Mouse (Mus musculus): ENCODE measurements at regions not wholly inside any gene's neighbourhood (a gene's known extent, or its start where the extent isn't known, plus 50 kb on each side); places are given as distances from the start of the nearest gene placed in this dataset.
A peak's percentile ranks its signal among the peaks of the same experiment; 100 is the strongest.

DNA sequence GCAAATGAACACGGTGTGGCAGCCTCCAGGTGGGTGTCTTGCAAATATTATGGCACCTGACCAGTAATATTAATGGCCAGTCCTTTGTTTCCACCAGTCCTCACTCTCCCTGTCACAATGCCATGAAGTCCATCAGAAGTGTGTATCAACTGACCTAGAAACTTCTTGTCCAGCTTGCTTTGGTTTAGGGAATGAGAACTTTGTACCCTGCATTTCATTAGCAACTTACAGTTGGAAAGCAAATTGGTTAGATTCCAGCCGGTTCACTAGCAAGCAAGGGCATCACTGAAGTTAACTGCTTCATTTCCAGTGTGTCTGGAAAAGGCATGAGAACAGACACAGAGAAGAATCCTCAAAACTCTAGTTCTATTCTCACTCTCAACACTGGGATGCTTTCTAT lies 178.1 kb upstream of the Lyplal1 start:
- Histone ChIP-seq H3K36me3 (replicated peaks) (no peaks in the 10 kb centered on the region), H3K4me1 (no peaks in the 10 kb centered on the region; the same call in 1 of the 2 replicates), H3K4me3 (no peak overlapping the region), H3K9me3 (no peaks in the 10 kb centered on the region), H3K27me3 (replicated peaks; ENCODE audit: low read depth, poor library complexity, severe bottlenecking) (no peaks in the 10 kb centered on the region), H3K27ac (replicated peaks) (no peak overlapping the region)
- DNase-seq (ENCODE audit: low spot score), result no peak
- WGBS, result 66% methylated on average over 2 of the region's 2 CpGs

- Histone ChIP-seq H3K4me3 (no peak overlapping the region), H3K9me3 (no peaks in the 10 kb centered on the region), H3K27ac (replicated peaks) (no peak overlapping the region), H3K27me3 (replicated peaks; ENCODE audit: low read depth, poor library complexity, severe bottlenecking) (no peaks in the 10 kb centered on the region), H3K36me3 (replicated peaks) (no peaks in the 10 kb centered on the region), H3K4me1 (no peaks in the 10 kb centered on the region; the same call in 1 of the 2 replicates)
- 88% methylated on average over 2 of the region's 2 CpGs for WGBS
- DNase-seq (ENCODE audit: low spot score), result no peak
These were observed 177.5 kb upstream of the Lyplal1 start for GRCm38 (mm10) chr1:186294635-186295034.

- no peak overlapping the region for H3K4me3 ChIP-seq
- H3K27ac ChIP-seq (replicated peaks), result no peak overlapping the region
- no peaks in the 10 kb centered on the region for H3K36me3 ChIP-seq (replicated peaks)
- no peaks in the 10 kb centered on the region for H3K9me3 ChIP-seq
- DNase-seq (ENCODE audit: low spot score), result no peak
- no peaks in the 10 kb centered on the region; the same call in 1 of the 2 replicates for H3K4me1 ChIP-seq
- 89% methylated on average over 2 of the region's 2 CpGs for WGBS
- H3K27me3 ChIP-seq (replicated peaks; ENCODE audit: low read depth, poor library complexity, severe bottlenecking), result no peaks in the 10 kb centered on the region
These were observed 172.0 kb upstream of the Lyplal1 start for GRCm38 (mm10) chr1:186289117-186289516.

DNA sequence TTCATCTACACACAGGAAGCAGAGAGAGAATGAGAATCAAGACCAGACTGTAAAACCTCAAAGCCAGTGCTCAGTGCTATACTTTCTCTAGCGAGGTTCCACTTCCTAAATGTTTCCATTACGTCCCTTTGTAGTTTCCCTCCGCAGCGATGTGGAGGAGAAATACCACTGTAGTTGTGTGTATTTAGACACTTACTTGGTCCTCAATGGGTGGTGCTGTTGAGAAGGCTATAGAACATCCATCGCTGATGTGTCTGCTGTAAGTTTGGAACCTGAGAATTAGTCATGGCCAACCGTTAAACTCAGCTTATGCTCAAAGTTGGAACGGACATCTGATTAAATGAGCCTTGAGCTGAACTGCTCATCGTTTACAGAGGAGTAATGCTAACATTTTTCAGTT lies 170.7 kb upstream of the Lyplal1 start:
- no peak for DNase-seq (ENCODE audit: low spot score)
- Histone ChIP-seq H3K27ac (replicated peaks) (no peak overlapping the region), H3K4me1 (no peaks in the 10 kb centered on the region; the same call in 1 of the 2 replicates), H3K9me3 (no peaks in the 10 kb centered on the region), H3K27me3 (replicated peaks; ENCODE audit: low read depth, poor library complexity, severe bottlenecking) (no peaks in the 10 kb centered on the region), H3K36me3 (replicated peaks) (no peaks in the 10 kb centered on the region), H3K4me3 (no peak overlapping the region)
- WGBS, result 89% methylated on average over 8 of the region's 8 CpGs

- no peak for DNase-seq (ENCODE audit: low spot score)
- WGBS, result 53% methylated on average over 4 of the region's 4 CpGs
- no peaks in the 10 kb centered on the region for H3K27me3 ChIP-seq (replicated peaks; ENCODE audit: low read depth, poor library complexity, severe bottlenecking)
These were observed 169.3 kb upstream of the Lyplal1 start for GRCm38 (mm10) chr1:186286401-186286800.

GRCm38 (mm10) chr1:186277981-186278634 lies 161.0 kb upstream of the Lyplal1 start:
- no peaks in the 10 kb centered on the region for H3K36me3 ChIP-seq (replicated peaks)
- 81% methylated on average over 11 of the region's 11 CpGs for WGBS
- peaks cover 3% of the 10 kb centered on the region; the same call in 1 of the 2 replicates for H3K4me1 ChIP-seq
- H3K27me3 ChIP-seq (replicated peaks; ENCODE audit: low read depth, poor library complexity, severe bottlenecking), result no peaks in the 10 kb centered on the region
- H3K27ac ChIP-seq (replicated peaks), result no peak overlapping the region
- no peak overlapping the region for H3K4me3 ChIP-seq
- no peaks in the 10 kb centered on the region for H3K9me3 ChIP-seq
- no peak for DNase-seq (ENCODE audit: low spot score)

More at GRCm38 (mm10) chr1:186286401-186286800, 169.3 kb upstream of the Lyplal1 start:
- Histone ChIP-seq H3K4me3 (no peak overlapping the region), H3K9me3 (no peaks in the 10 kb centered on the region), H3K4me1 (no peaks in the 10 kb centered on the region; the same call in 1 of the 2 replicates), H3K27ac (replicated peaks) (no peak overlapping the region), H3K36me3 (replicated peaks) (no peaks in the 10 kb centered on the region)

DNA sequence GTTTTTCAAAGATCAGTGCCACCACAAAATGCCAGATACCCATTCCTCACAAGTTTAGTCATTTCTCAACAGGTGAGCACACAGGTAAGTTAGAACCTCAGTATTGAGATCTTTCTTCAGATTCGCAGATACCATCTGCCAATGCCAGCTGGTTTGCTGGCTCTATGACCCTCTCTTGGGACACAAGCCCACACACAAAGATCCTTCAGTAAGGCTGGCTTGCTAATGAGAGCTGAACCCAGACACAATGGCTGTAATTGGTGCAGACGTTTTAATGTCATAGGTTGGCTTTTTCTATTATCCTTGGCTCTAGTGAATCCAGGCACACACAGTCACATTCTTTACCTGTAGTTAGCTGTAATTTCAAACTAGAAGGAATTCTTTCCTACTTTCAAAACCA lies 154.3 kb upstream of the Lyplal1 start:
- Histone ChIP-seq H3K4me1 (peaks cover 16% of the 10 kb centered on the region), H3K27ac (replicated peaks) (no peak overlapping the region), H3K4me3 (no peak overlapping the region), H3K9me3 (0 out of 2 replicates have a peak, but pooled peaks cover 2% of the 10 kb centered on the region), H3K27me3 (replicated peaks; ENCODE audit: low read depth, poor library complexity, severe bottlenecking) (no peaks in the 10 kb centered on the region), H3K36me3 (replicated peaks) (no peaks in the 10 kb centered on the region)
- DNase-seq (ENCODE audit: low spot score), result no peak
- 60% methylated on average over 2 of the region's 2 CpGs for WGBS

DNA sequence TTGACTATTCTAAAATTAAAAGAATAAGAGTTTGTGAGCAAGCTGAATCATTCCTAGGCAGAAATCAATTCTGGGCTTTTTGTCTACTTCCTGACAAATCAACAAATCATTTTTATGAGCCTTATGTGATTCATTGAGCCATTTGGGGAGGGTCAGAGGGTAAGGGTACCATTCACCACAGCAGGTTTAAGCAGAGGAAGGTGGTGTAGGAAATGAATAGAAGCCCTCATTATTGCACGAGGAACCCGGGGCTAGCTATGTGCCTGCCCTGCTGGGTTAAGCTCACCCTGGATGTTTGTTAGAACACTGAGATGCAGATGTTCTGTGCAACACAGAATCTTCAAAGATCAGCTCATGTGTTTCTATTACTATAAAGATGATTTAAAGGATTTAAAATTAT lies 150.2 kb upstream of the Lyplal1 start:
- WGBS, result 70% methylated on average over 2 of the region's 2 CpGs
- Histone ChIP-seq H3K4me1 (peaks cover 18% of the 10 kb centered on the region), H3K27me3 (replicated peaks; ENCODE audit: low read depth, poor library complexity, severe bottlenecking) (no peaks in the 10 kb centered on the region), H3K4me3 (no peak overlapping the region), H3K9me3 (0 out of 2 replicates have a peak, but pooled peaks cover 4% of the 10 kb centered on the region), H3K36me3 (replicated peaks) (no peaks in the 10 kb centered on the region), H3K27ac (replicated peaks) (no peak overlapping the region)
- no peak for DNase-seq (ENCODE audit: low spot score)

GRCm38 (mm10) chr1:186264639-186265038 lies 147.5 kb upstream of the Lyplal1 start:
- H3K27me3 ChIP-seq (replicated peaks; ENCODE audit: low read depth, poor library complexity, severe bottlenecking), result no peaks in the 10 kb centered on the region
- peaks cover 23% of the 10 kb centered on the region for H3K4me1 ChIP-seq
- no peak for DNase-seq (ENCODE audit: low spot score)
- H3K27ac ChIP-seq (replicated peaks), result no peak overlapping the region
- H3K4me3 ChIP-seq, result no peak overlapping the region
- WGBS, result 77% methylated on average over 3 of the region's 3 CpGs
- H3K9me3 ChIP-seq, result 0 out of 2 replicates have a peak, but pooled peaks cover 4% of the 10 kb centered on the region
- no peaks in the 10 kb centered on the region for H3K36me3 ChIP-seq (replicated peaks)

GRCm38 (mm10) chr1:186263955-186264354 lies 146.8 kb upstream of the Lyplal1 start:
- no peaks in the 10 kb centered on the region for H3K36me3 ChIP-seq (replicated peaks)
- H3K27ac ChIP-seq (replicated peaks), result no peak overlapping the region
- H3K27me3 ChIP-seq (replicated peaks; ENCODE audit: low read depth, poor library complexity, severe bottlenecking), result no peaks in the 10 kb centered on the region
- no peak overlapping the region for H3K4me3 ChIP-seq
- peaks cover 23% of the 10 kb centered on the region for H3K4me1 ChIP-seq
- 78% methylated on average over 7 of the region's 7 CpGs for WGBS
- H3K9me3 ChIP-seq, result 0 out of 2 replicates have a peak, but pooled peaks cover 4% of the 10 kb centered on the region
- DNase-seq (ENCODE audit: low spot score), result no peak

DNA sequence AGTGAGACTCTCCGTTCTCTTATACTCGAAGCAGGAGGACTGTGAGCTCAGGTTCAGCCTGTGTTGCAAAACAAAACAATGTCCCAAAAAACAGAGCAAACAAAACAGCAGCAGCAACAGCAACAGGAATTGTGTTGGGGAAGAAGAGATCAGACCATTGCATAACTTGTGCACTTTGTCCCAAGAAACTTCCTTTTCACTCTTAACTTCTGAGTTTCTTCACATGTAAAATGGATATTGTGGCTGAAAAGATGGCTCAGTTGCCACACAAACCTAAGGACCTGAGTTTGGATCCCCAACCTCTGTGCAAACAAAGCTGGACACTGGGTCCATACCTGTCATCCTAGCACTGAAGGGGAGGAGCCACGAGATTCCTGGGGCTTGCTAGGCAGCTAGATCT lies 146.1 kb upstream of the Lyplal1 start:
- no peak overlapping the region for H3K4me3 ChIP-seq
- DNase-seq (ENCODE audit: low spot score), result no peak
- H3K27ac ChIP-seq (replicated peaks), result no peak overlapping the region
- H3K36me3 ChIP-seq (replicated peaks), result no peaks in the 10 kb centered on the region
- H3K4me1 ChIP-seq, result peaks cover 20% of the 10 kb centered on the region
- 79% methylated on average over 3 of the region's 3 CpGs for WGBS
- no peaks in the 10 kb centered on the region for H3K27me3 ChIP-seq (replicated peaks; ENCODE audit: low read depth, poor library complexity, severe bottlenecking)
- H3K9me3 ChIP-seq, result 0 out of 2 replicates have a peak, but pooled peaks cover 4% of the 10 kb centered on the region

- H3K9me3 ChIP-seq, result 0 out of 2 replicates have a peak, but pooled peaks cover 4% of the 10 kb centered on the region
- WGBS, result 71% methylated on average over 6 of the region's 6 CpGs
- H3K27ac ChIP-seq (replicated peaks), result peak overlapping the region; percentile 72
- H3K27me3 ChIP-seq (replicated peaks; ENCODE audit: low read depth, poor library complexity, severe bottlenecking), result no peaks in the 10 kb centered on the region
- H3K36me3 ChIP-seq (replicated peaks), result no peaks in the 10 kb centered on the region
- no peak overlapping the region for H3K4me3 ChIP-seq
- H3K4me1 ChIP-seq, result peaks cover 28% of the 10 kb centered on the region
- DNase-seq (ENCODE audit: low spot score), result no peak
These were observed 144.9 kb upstream of the Lyplal1 start for GRCm38 (mm10) chr1:186262040-186262439.

DNA sequence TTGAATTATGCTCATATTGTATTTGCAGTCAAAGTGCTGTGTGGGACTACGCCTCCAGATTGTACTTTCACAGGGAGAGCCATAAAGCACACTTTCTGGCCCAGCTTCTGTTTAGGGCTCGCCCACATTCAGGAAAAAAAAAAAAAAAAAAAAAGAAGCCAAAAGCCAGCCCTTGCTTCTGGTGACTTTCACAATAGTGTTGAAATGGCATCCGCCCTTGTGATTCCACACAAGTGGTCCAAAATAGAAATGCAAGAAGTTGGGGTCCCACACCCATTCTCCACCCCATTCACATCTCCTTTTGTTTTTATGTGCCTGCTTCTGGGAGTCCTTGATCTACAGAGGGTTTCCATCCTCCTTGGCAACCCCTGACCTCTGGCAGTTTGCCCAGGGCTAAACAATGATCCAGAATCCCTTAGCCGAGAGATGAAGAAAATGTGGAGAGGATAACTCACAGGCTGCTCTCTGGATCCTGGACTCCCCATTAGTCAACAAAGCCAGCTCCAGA lies 144.3 kb upstream of the Lyplal1 start:
- 0 out of 2 replicates have a peak overlapping the region, but pooled peaks have one; percentile 72 for H3K27ac ChIP-seq (replicated peaks)
- H3K4me3 ChIP-seq, result no peak overlapping the region
- WGBS, result 52% methylated on average over 4 of the region's 4 CpGs

More for the DNA sequence above, 144.3 kb upstream of the Lyplal1 start:
- Histone ChIP-seq H3K27me3 (replicated peaks; ENCODE audit: low read depth, poor library complexity, severe bottlenecking) (no peaks in the 10 kb centered on the region), H3K4me1 (peaks cover 35% of the 10 kb centered on the region), H3K9me3 (0 out of 2 replicates have a peak, but pooled peaks cover 2% of the 10 kb centered on the region), H3K36me3 (replicated peaks) (no peaks in the 10 kb centered on the region)
- peak; percentile 45 for DNase-seq (ENCODE audit: low spot score)

Measured in embryonic facial prominence, embryonic 10.5 days (tissue).